Mouse (Mus musculus) embryo, embryonic 9.5 days (tissue): Measurements from ENCODE around the gene Prss53.
A peak's percentile ranks its signal among the peaks of the same experiment; 100 is the strongest.

Experiments
- DNase-seq: peaks from one replicate; pipeline ENCODE4 v3.0.0-alpha.2; 2017; ENCODE audit errors: extremely low spot score

Gene Prss53

DNA sequence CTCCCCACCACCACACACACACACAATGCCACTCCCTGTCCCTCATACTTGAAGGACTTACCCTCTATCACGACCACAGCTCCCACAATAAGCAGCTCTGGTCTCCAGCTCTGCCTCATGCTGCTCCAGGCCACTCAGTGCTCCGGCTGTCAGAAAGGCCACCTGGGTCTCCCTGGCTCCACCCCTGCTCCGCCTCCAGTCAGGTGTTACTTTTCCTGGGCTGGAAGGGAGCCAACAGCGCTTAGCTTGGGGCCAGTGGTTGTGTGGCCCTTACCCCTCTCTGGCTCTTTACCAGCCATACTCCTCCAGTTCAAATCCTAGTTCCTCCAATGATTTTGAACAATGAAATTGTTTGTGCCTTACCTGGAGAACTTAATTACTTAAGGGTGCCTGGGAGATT is at the start of gene Prss53:
TSS of gene Prss53 (minus strand) at position 173 of the 400 bp plus-strand sequence.
- no peak for DNase-seq

- no peak for DNase-seq
These were observed 45.6 kb upstream of the Prss53 start for GRCm38 (mm10) chr7:127936216-127936884.

- no peak for DNase-seq
These were observed 45.0 kb upstream of the Prss53 start for GRCm38 (mm10) chr7:127935748-127936159.

GRCm38 (mm10) chr7:127935028-127935722 is 44.4 kb upstream of the Prss53 start:
- DNase-seq, result peak; percentile 94

DNA sequence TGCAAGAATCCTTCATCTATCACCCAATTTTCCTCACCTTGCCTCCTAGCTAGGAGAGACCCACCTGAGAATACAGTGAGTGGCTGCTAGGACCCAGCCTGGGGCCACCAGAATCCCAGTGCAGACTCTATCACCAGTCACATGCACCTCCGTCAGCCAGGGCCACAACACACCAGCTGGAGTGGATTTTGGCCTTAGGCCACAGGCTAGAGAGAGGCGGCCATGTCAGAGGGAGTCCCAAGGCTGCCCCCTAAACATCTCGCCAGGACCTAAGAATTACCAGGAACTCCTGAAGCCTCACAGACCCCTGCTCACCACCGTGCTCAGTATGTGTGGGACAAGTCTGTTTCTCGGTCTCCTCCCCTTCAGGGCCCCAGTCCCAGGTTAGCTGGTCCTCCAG is 43.3 kb upstream of the Prss53 start:
- DNase-seq, result no peak

DNA sequence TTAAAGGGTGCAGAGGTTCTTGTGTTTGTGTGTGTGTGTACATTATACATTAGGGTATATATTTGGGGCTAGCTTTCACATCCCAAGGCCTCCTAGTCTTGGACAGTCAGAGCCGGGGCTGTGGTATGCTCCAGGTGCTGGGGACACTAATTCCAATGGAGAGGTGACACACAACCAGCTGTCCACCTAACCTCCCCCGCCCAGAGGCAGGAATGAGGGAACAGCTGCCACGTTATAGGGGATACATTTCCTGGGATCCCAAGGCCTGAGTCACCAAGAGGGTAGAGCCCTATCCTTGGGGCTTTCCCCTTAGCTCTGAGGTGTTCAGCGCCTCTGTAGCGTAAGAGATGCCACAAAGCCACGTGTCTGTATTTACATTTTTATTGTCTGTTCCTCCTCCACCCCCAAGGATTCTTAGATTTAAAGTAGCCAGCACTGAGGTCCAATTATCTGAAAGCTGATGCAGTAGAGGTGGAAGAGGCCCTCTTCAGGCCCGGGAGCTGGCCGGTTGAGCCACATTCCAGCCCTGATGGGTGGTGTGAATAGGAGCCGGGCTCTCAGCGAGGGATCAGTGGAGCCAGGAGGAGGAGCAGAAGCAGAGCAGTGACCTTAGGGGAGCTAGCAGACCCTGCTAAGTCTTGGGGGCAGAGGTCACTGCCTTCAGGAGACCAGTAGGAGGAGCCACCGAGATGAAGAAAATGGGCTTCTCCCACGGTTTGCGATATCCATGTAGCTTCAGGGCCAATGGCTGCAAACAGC is 41.7 kb upstream of the Prss53 start:
- peak; percentile 72 for DNase-seq

GRCm38 (mm10) chr7:127931351-127932135 is 40.8 kb upstream of the Prss53 start:
- DNase-seq, result peak; percentile 49

DNA sequence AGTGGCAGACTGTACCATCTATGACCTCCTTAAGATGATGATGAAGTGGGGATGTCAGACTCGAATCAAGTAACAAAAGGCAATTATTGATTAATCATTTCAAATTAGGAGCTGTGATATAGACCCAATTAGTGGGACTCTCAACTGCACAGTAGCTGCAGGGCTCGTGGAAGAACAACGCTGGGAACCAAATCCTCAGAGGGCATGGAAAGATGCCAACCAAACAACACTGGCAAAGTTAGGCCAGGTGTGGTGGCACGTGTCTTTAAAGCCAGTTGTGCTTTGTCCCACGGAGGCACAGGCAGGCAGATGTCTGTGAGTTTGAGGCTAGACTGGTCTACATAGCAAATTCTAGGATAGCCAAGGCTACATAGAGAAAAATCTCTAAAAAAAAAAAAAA is 39.9 kb upstream of the Prss53 start:
- DNase-seq, result no peak

GRCm38 (mm10) chr7:127929923-127930322 is 39.2 kb upstream of the Prss53 start, which contains the start of gene Prss8:
Prss8 (minus strand) TSS chr7:127930104.
- peak; percentile 20 for DNase-seq

DNA sequence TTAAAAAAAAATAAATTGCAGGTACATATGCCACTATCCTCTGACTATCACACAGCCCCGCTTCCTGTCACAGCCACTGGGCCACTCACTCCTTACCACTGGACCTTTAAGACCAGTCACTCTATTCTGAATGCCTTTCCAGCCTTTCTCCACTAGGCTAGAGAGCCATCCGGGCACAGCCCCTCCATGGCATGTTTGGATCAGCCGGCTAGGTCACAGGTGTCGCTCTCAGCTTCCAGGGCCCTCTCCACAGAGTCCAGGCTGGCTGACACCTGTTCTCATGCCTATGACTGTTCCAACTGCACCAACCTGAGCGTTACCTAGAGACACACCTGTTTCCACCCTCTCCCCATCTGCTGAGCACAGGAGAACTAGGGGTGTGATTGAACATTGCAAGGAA is 37.8 kb upstream of the Prss53 start:
- no peak for DNase-seq

GRCm38 (mm10) chr7:127927726-127928125 is 37.0 kb upstream of the Prss53 start:
- DNase-seq, result no peak

DNA sequence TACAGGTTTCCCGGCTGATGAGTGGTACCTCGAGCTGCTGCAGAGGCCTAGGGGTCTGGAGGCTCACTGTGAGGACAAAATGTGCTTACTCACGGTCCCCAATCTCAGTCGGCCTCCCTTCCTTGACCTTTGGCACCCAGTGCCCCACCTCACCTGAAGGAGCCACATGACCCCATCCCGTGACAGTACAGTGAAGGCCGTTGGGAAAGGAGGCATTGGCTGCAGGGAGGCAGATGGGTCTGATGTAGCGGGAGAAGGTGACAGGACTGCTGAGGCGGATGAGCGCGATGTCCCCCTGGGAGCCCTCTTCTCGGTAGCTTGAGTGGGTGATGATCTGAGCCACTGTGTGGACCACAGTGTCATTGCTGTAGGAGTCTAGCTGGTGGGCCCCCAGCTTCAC is 36.1 kb upstream of the Prss53 start:
- DNase-seq, result no peak

DNA sequence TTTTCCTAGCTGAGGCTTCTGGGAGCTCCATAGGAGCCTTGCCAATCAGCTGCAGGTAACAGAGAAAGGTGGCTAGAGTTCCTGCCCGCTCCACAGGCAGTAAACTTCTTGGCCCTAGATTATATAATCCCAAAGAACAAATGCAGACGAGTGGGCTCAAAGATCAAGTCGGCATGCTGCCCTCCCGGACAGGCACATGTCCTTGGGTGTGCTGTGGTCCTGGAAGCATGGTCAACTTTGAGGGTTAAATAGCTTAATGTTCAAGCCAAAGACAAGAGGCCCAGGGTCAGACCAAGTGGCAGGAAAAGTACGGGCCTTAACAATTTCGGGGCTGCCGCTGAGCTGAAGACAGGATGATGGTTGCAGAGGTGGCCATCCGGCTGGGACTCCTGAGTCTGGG is 35.3 kb upstream of the Prss53 start:
- DNase-seq, result no peak

GRCm38 (mm10) chr7:127925252-127925651 is 34.5 kb upstream of the Prss53 start:
- peak; percentile 24 for DNase-seq

DNA sequence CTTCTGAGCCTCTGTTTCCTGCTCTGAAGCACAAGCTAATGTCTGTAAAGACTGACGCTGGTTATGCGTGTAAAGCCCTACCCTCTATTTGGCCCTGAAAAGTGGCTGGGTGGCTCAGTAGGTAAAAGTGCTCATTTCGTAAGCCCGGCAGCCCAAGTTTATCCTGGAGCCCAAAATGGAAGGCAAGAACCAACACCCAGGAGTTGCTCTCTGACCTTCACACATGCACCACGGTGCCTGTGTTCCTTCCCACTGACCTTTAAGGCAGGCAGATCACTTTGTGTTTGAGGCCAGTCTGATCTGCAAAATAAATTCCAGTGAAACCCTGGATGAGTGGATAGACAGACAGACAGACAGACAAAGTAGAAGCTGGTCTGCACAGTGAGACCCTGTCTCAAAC is 32.9 kb upstream of the Prss53 start:
- no peak for DNase-seq

DNA sequence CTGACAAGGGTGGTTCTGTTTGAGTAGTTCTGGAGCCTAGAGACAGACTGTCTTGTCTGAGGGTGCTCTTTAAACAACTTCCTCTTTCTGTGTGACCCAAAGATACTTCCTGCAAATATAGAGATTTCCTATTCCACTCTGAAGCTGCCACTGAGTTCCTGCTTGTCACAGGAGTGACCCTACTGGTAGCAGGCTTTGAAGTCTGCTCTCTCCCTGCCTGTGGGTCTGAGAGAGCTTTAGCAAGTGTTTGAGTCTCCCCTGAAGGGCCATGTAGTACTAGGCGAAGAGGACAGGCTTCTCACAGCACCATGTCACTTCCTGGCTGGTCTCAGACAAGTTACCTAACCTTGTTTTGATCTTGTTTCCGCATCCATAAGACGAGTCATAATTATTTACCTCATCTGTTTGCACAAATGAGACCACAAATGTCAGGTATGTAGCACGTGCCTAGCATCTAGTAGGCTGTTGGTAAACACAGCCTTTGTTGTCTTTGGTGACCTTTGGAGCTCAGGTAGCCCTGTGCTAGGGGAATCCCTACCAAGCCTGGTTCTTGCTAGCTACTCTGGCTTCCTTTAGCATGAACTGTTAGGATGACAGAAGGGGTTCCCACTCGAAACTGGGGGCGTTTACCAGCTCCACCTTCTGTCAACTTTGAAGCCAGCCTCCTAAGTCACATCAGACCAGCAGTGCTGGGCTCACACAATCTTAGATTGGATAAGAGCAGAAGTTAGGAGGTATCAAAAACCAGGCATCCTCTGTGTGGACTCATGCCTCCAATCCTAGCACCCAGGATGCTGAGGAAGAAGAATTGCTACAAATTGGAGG is 31.9 kb upstream of the Prss53 start:
- DNase-seq, result no peak

DNA sequence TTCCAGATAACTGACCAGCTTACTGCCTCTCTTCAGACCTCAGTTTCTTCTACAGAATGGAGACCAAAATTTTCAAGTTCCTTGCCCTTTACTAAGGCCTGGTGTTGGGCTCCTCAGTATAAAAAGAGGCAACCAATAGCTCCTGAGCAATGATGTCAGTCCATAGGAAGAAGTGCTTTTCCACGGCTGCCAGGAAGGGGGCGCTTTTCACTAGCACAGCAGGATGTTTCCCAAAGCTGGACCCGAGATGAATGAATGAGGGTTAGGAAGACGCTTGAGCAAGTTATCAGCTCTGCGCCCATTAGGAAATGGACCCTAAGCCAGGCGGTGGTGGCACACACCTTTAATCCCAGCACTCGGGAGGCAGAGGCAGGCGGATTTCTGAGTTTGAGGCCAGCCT is 30.7 kb upstream of the Prss53 start:
- DNase-seq, result peak; percentile 27

GRCm38 (mm10) chr7:127919290-127919689 is 28.5 kb upstream of the Prss53 start:
- DNase-seq, result no peak

GRCm38 (mm10) chr7:127918203-127918602 is 27.4 kb upstream of the Prss53 start:
- no peak for DNase-seq

GRCm38 (mm10) chr7:127915293-127915692 is 24.5 kb upstream of the Prss53 start:
- DNase-seq, result no peak

- DNase-seq, result no peak
These were observed 22.2 kb upstream of the Prss53 start for GRCm38 (mm10) chr7:127912938-127913337.
